Mouse (Mus musculus) heart, postnatal 36 days (tissue): Measurements from ENCODE around the gene Exoc6. TPM values are rescaled to one million over a fixed set of nuclear protein-coding genes. Genes with fewer than 3 reads are reported as not detected.

Source experiments
- DNase-seq, 2 experiments: peaks; one replicate each; pipeline ENCODE4 v3.0.0; 2021 to 2022
- intact Hi-C: fragments of 180-260 bp; cut with DNase I; formaldehyde crosslinking; loops from one replicate; pipeline ENCODE4 v1.15.1; 2025
- total RNA-seq, 2 experiments: library from RNA; stranded (reverse); gene quantifications; 2 replicates each; pipeline ENCODE4 v1.2.3; 2021

Gene Exoc6
- total RNA-seq, 2 experiments from 2014 or later, result 32.6 to 32.9 TPM

DNA sequence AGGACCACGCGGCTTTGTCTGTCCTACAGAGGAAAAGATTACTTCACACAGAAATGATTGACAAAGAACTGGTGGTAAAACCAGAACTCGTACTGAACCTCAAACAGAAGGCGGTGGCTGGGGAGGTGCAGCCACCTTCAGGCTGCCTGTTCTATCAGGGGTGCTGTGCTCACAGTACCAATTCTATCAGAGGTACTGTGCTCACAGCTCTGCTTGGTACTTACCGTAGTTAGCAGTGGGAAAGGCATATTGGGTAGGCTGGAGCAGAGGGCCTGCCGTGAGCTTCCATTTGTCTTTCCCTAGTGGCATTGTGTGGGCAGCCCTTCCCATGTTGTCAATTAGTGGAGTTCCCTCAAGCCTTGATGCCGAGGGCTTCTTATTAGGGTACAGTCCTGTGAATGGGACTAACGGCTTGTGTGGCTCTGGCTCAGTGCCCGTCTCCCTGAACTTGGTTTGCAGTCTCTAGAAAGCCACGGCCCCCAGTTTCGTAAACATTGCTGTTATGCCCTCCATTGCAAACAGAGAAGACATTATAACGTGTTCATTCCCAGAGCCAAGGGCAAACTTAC, 19.1 kb downstream of the Exoc6 start:
- intact Hi-C loops, result no loop called here
- no peak for DNase-seq

DNA sequence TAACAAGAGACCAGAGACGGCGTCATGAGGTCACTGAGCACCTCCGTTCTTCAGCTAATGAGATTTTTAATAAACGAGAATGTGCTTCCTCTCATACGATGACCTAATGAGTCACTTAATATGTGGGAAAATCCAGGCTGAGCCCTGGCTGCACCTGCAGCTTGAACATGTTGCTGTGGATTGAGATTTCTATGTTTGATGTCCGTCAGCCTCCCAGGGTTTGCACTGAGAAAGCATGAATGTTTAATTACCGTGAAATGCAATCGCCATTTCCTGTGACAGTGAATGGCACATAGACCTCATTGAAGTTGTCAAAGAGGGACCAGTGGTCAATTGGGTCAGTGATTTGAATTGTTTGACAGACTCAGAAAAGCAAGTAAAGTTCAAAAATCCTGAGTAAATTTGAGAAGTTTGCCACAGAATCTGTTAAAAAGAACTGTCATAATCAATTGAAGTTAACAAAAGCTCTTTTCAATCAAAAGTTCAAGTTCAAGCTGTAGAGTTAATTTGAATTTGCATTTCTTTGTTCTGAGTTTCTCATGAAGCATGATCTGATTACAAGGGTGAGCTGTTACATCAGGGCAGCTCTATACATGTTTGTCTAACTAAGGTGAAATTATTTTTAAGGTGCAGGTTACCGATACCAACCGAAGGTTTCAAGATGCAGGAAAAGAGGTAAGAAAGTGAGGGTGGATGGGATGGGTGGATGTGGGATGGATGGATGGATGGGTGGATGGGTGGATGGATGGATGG, 20.9 kb downstream of the Exoc6 start:
- intact Hi-C loops, result no loop called here
- no peak for DNase-seq

DNA sequence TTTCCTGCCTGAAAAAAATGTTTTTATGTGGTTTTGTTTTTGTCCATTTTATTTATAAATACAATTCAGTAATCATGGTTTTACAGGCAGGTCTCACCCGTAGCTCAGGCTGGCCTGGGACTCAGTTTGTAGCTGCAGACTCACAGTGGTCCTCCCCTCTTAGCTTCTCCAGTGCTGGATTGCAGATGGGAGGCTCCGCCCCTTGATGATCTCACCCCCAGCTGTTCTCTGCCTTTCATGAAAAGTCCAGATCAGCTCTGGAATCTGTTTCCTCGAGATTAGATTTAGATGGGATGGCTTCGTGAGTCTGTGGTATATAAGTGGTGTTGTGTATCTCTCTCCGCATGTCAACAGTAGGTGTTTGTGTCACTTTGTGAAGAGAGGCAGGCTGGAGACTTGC, 24.6 kb downstream of the Exoc6 start:
- intact Hi-C loops, result no loop called here
- no peak for DNase-seq

- intact Hi-C loops, result no loop called here
- no peak for DNase-seq
These were observed 29.4 kb downstream of the Exoc6 start for GRCm38 (mm10) chr19:37579607-37580006.

GRCm38 (mm10) chr19:37580438-37580837, 30.2 kb downstream of the Exoc6 start:
- intact Hi-C loops, result no loop called here
- DNase-seq, result no peak

GRCm38 (mm10) chr19:37585210-37585609, 35.0 kb downstream of the Exoc6 start:
- DNase-seq, result no peak
- intact Hi-C loops, result no loop called here

DNA sequence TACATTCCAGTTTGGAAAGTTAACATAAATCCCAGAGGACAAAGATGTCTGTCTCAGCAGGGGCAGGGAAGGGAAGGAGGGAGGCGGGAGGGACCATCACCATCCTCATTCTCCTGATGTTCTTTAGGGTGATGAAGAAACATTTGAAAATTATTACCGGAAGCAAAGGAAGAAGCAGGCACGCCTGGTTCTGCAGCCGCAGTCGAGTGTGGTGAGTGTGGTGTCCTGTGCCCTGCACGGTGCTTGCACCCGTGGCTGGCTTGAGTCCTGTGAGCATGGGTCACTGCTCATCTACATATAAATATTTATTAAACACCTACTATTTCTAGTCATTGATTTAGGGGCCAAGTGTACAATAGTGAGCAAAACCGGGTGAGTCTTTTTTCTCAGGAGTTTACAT, 35.5 kb downstream of the Exoc6 start:
- intact Hi-C loops, result no loop called here
- no peak for DNase-seq

DNA sequence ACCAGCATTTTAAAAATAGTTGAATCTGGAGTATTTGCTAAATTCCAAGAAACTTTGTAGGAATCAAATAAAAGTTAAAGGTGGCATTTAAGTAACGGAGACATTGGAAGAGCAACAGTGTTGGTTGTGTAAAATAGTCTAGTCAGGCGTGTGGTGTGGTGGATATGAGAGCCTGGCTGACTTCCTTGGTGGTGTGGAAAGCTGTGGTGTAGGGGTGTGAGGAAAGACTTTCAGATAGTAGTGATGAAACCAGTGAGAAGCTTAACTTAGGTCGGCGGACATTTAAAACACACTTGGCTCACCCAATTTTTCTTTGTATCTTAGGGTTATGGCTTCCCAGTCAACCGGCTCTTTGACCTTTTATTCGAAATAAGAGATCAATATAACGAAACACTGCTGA, 40.3 kb downstream of the Exoc6 start:
- intact Hi-C loops, result no loop called here
- DNase-seq, result no peak

DNA sequence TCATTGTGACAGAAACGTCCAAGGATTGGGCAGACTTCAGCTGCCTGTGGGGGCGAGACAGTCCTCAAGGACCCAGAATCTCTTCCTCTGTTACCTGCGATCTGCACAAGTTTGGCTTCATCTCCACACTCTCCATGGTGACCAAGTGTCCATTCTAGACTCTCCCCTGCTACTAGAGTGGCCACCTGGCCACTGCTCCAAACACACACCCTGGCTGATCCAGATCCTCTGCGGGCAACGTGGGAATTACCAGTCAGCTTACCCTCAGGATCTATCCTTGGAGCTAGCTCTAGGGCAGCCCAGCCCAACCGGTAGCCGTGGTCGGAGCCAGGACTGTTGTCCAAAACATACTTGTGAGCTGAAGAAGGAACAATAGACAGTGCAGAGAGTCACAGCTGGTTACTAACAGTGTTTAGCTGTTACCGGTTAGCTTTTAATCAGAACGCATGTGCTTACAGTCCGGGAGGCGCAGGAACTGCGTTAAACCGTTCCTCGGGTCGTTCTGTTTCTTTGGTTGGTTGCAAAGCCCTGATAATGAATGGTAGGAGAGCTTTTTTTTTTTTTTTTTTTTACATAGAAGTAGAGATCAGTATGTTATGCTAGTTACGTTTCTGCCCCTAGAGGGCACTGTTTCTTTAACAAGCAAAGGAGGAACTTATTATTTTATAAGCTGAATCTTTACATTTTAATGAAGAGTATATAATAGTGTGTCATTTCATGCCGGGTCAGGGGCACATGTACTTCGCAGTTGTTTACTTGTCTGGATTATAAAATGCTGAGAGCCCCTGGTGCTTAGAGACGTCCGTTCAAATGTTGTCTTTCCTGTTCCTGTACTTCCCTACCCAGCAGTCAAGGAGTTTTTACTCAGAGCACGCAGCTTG, 52.0 kb downstream of the Exoc6 start:
- peak in 1 of 2 experiments; percentile 10 for DNase-seq
- intact Hi-C loops, result loop anchor here (10.0 kb wide), 2 partner anchors 283 to 333 kb away; no protein-coding TSS in a partner anchor

DNA sequence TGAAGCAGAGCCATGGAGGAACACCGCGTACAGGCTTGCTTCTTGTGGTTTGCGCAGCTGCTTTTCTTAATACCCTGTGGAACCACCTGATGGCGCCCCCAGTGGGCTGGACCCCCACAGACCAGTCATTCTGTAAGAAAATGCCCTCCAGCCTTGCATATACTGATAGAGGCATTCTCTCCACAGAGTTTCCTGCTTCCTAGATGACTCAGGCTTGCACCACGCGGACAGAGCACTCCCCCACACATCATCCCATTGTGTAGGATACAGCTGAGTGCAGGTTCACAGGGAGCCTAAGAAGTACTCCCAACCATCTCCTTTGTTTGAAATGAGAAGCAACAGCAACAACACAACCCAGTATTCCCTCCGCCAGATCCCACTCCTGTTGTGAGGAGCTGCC, 59.8 kb downstream of the Exoc6 start:
- intact Hi-C loops, result loop anchor here (10.0 kb wide), 2 partner anchors 275 to 325 kb away; no protein-coding TSS in a partner anchor
- DNase-seq, result no peak

DNA sequence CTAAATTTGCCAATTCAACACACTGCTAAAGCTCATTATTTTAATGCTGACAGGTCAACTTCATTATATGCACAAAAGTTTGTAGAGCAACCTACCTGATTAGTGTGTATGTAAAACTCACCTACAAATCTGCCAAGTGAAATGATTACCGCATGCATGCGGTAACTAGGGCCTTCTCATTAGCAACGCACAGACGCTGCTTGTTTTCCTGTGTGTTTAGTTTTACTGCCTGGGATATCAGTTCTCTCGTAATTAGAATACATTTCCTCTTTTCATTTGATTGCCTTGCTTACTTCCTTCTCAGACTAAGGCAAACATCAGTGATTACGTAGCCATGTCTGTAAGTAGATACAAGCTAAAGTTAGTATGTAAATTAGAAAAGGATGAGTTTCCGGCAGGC, 62.7 kb downstream of the Exoc6 start:
- no peak for DNase-seq
- intact Hi-C loops, result no loop called here

GRCm38 (mm10) chr19:37615039-37615630, 64.9 kb downstream of the Exoc6 start:
- intact Hi-C loops, result no loop called here
- DNase-seq, result no peak

DNA sequence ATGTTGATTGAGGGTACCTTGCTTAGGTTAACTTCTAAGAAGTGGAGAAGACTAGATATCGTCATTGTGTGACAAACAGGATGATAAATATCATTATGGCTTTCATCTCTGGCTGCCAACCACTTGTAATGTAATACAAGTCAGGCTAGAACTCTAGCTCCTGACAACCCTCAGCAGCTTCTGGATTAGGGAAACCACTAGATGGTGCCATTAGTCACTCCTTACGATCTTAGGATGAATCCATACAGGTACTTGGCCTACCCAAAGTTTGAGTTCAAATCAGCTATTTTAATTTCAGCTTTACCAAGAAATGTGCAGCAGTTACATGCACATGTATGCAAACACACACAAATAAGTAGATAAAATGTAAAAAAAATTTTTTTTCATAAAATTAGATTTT, 97.8 kb downstream of the Exoc6 start:
- DNase-seq, result no peak
- intact Hi-C loops, result no loop called here

GRCm38 (mm10) chr19:37650526-37650925, 100.3 kb downstream of the Exoc6 start:
- DNase-seq, result no peak
- intact Hi-C loops, result no loop called here

DNA sequence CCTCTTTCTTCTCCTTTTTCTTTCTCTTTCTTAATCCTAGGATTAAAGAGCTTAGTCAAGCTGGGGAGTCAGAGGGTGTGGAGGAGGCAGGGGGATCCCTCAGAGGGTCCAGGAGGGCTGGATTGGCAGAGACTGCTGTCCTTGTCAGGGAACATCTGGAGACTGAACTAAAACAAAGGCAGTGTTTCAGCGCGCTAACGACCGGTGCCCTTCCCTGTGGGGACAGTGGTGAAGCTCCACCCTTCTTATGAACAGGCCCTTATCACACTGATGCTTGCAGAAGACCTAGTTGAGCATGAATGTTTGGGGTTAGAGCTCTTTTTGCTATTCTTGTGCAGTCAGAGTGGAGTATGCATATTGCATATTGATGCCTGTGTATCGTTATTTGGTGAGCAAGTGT, 103.8 kb downstream of the Exoc6 start:
- intact Hi-C loops, result no loop called here
- DNase-seq, result no peak

GRCm38 (mm10) chr19:37656441-37656840, 106.2 kb downstream of the Exoc6 start:
- DNase-seq, result no peak
- intact Hi-C loops, result no loop called here

DNA sequence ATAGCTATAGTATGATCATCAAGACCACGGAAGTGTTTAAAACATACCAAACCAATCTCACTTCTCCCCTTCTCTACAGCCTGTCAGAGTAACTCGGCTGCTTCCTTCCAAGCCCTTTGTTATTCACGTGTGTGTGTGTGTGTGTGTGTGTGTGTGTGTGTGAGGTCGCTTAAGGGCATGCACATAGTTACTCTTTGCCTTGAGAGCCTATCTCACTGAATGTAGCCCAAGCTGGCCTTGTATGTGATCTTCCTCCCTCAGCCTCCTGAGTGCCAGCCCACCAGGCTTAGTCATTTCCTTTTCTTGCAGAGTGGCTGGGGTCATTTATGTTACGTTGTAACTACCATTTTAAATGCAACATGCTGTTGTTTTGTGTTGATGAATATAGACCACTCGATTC, 115.0 kb downstream of the Exoc6 start:
- intact Hi-C loops, result no loop called here
- no peak for DNase-seq

- intact Hi-C loops, result no loop called here
- no peak for DNase-seq
These were observed 117.8 kb downstream of the Exoc6 start for GRCm38 (mm10) chr19:37667855-37668594.

DNA sequence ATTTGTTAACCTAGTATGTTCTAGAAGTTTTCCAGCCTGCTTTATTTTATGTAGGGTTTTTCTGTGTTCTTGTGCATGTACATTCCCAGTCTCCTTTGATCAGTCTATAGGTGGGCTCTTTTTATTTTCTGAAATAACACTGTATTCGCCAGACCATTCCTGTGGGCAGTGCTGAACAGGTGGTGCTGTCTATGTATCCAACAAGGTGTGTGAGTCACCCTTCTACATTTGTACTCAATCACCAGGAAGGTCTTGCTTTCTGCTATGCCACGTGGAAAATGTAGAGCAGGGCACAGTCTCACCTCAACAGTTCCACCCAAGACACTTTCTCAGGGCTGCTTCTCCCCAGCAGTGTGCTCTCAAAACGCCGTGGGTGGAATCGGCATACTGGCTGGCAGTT, 118.4 kb downstream of the Exoc6 start:
- intact Hi-C loops, result no loop called here

DNA sequence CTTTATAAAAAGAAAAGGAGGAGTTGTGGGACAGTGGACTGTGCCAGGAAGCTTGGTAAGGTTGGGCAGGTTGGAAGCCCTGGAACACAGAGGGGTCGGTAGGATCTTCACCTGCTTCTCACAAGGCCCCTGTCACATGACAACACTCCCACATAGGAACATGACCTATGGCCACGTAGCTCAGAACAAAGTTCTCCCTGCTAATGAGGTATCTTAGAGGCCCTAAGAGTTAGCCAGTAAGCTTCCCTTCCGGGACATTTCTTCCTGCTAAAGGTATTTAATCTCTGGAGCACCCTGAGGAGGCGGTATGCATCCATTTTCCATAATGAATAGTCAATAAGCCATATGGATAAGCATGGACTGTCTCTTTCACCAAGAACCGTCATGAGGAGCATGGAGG, 119.3 kb downstream of the Exoc6 start:
- no peak for DNase-seq
- intact Hi-C loops, result no loop called here

More for the DNA sequence above, 118.4 kb downstream of the Exoc6 start:
- no peak for DNase-seq
